Mouse (Mus musculus): ENCODE measurements at regions not wholly inside any gene's neighbourhood (a gene's known extent, or its start where the extent isn't known, plus 50 kb on each side); places are given as distances from the start of the nearest gene placed in this dataset.

- peak; percentile 60 for ATAC-seq
- Histone ChIP-seq H3K9ac (ENCODE audit: low read depth, low read length) (no peak overlapping the region), H3K4me1 (ENCODE audit: control insufficient read depth, insufficient read depth, low read depth, low read length) (peaks cover 4% of the 10 kb centered on the region; the same call in 1 of the 2 replicates), H3K9me3 (ENCODE audit: control insufficient read depth, low read length) (no peaks in the 10 kb centered on the region), H3K27ac (ENCODE audit: low read depth, low read length) (no peak overlapping the region), H3K27me3 (replicated peaks; ENCODE audit: control insufficient read depth, insufficient read depth, low read length) (no peaks in the 10 kb centered on the region), H3K36me3 (ENCODE audit: control insufficient read depth, insufficient read depth, low read length) (no peaks in the 10 kb centered on the region), H3K4me3 (ENCODE audit: low read length) (no peak overlapping the region), H3K4me2 (ENCODE audit: low read length) (0 out of 2 replicates have a peak overlapping the region, but pooled peaks have one; percentile 0)
- 54% methylated on average over 12 of the region's 12 CpGs for WGBS
Measured at GRCm38 (mm10) chr1:151100565-151101483, 81.5 kb upstream of the Gm47985 start.

GRCm38 (mm10) chr1:151101516-151101915 lies 80.8 kb upstream of the Gm47985 start:
- no peak for ATAC-seq
- Histone ChIP-seq H3K4me2 (ENCODE audit: low read length) (no peak overlapping the region), H3K9ac (ENCODE audit: low read depth, low read length) (no peak overlapping the region), H3K4me1 (ENCODE audit: control insufficient read depth, insufficient read depth, low read depth, low read length) (peaks cover 4% of the 10 kb centered on the region; the same call in 1 of the 2 replicates), H3K36me3 (ENCODE audit: control insufficient read depth, insufficient read depth, low read length) (no peaks in the 10 kb centered on the region), H3K27ac (ENCODE audit: low read depth, low read length) (no peak overlapping the region), H3K27me3 (replicated peaks; ENCODE audit: control insufficient read depth, insufficient read depth, low read length) (no peaks in the 10 kb centered on the region), H3K4me3 (ENCODE audit: low read length) (no peak overlapping the region), H3K9me3 (ENCODE audit: control insufficient read depth, low read length) (no peaks in the 10 kb centered on the region)
- 87% methylated on average over 1 of the region's 1 CpGs for WGBS

GRCm38 (mm10) chr1:151102061-151102460 lies 80.3 kb upstream of the Gm47985 start:
- 78% methylated on average over 3 of the region's 3 CpGs for WGBS
- Histone ChIP-seq H3K36me3 (ENCODE audit: control insufficient read depth, insufficient read depth, low read length) (no peaks in the 10 kb centered on the region), H3K4me2 (ENCODE audit: low read length) (no peak overlapping the region), H3K4me1 (ENCODE audit: control insufficient read depth, insufficient read depth, low read depth, low read length) (peaks cover 4% of the 10 kb centered on the region; the same call in 1 of the 2 replicates), H3K27me3 (replicated peaks; ENCODE audit: control insufficient read depth, insufficient read depth, low read length) (no peaks in the 10 kb centered on the region), H3K9me3 (ENCODE audit: control insufficient read depth, low read length) (no peaks in the 10 kb centered on the region), H3K27ac (ENCODE audit: low read depth, low read length) (no peak overlapping the region), H3K9ac (ENCODE audit: low read depth, low read length) (no peak overlapping the region), H3K4me3 (ENCODE audit: low read length) (no peak overlapping the region)
- ATAC-seq, result no peak

DNA sequence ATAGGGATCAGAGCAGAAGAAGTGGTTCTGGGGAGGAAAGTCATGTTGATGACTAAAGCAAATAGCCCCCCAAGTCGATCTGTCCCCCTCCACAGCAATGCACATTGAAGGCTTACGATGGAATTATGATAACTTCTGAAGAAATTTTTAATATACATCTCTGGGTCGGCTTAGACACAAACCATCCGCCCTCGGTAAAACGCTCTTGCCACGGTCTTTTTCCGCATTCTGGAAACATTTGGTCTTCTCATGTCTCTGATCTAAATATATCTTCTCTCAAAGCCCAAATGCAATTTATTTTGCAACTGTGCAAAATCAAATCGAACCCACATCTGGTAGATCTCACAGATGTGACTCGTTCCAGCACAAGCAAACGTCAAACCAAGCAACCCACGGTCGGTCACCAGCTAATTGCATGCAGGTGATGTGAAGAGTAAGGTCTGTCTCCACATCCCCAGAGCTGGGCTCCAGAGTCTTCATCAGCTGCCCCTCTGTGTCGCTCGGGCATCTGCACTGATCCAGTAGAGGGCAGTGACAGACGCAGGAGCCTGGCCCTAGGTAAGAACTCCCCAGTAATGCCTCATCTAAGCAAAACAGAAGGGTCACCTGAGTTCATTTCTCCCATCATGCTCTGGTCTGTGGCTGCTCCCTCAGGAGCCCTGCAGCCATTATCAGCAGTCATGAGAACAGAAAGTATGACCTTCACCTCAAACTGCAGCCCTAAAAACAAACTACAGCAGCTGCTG lies 79.5 kb upstream of the Gm47985 start:
- Histone ChIP-seq H3K9ac (ENCODE audit: low read depth, low read length) (no peak overlapping the region), H3K4me2 (ENCODE audit: low read length) (no peak overlapping the region), H3K4me1 (ENCODE audit: control insufficient read depth, insufficient read depth, low read depth, low read length) (peaks cover 4% of the 10 kb centered on the region; the same call in 1 of the 2 replicates), H3K9me3 (ENCODE audit: control insufficient read depth, low read length) (no peaks in the 10 kb centered on the region), H3K27me3 (replicated peaks; ENCODE audit: control insufficient read depth, insufficient read depth, low read length) (no peaks in the 10 kb centered on the region), H3K36me3 (ENCODE audit: control insufficient read depth, insufficient read depth, low read length) (no peaks in the 10 kb centered on the region), H3K4me3 (ENCODE audit: low read length) (no peak overlapping the region), H3K27ac (ENCODE audit: low read depth, low read length) (no peak overlapping the region)
- 86% methylated on average over 16 of the region's 16 CpGs for WGBS
- no peak for ATAC-seq

GRCm38 (mm10) chr1:151103522-151104037 lies 78.8 kb upstream of the Gm47985 start:
- WGBS, result 56% methylated on average over 6 of the region's 6 CpGs
- Histone ChIP-seq H3K9ac (ENCODE audit: low read depth, low read length) (no peak overlapping the region), H3K4me2 (ENCODE audit: low read length) (no peak overlapping the region), H3K27me3 (replicated peaks; ENCODE audit: control insufficient read depth, insufficient read depth, low read length) (no peaks in the 10 kb centered on the region), H3K4me3 (ENCODE audit: low read length) (no peak overlapping the region), H3K4me1 (ENCODE audit: control insufficient read depth, insufficient read depth, low read depth, low read length) (peaks cover 4% of the 10 kb centered on the region; the same call in 1 of the 2 replicates), H3K27ac (ENCODE audit: low read depth, low read length) (no peak overlapping the region), H3K36me3 (ENCODE audit: control insufficient read depth, insufficient read depth, low read length) (no peaks in the 10 kb centered on the region), H3K9me3 (ENCODE audit: control insufficient read depth, low read length) (no peaks in the 10 kb centered on the region)
- peak; percentile 65 for ATAC-seq

- Histone ChIP-seq H3K4me3 (ENCODE audit: low read length) (no peak overlapping the region), H3K27ac (ENCODE audit: low read depth, low read length) (no peak overlapping the region), H3K4me2 (ENCODE audit: low read length) (no peak overlapping the region), H3K36me3 (ENCODE audit: control insufficient read depth, insufficient read depth, low read length) (no peaks in the 10 kb centered on the region), H3K4me1 (ENCODE audit: control insufficient read depth, insufficient read depth, low read depth, low read length) (peaks cover 4% of the 10 kb centered on the region; the same call in 1 of the 2 replicates), H3K27me3 (replicated peaks; ENCODE audit: control insufficient read depth, insufficient read depth, low read length) (no peaks in the 10 kb centered on the region), H3K9ac (ENCODE audit: low read depth, low read length) (no peak overlapping the region), H3K9me3 (ENCODE audit: control insufficient read depth, low read length) (no peaks in the 10 kb centered on the region)
- ATAC-seq, result no peak
- 90% methylated on average over 5 of the region's 5 CpGs for WGBS
Measured at GRCm38 (mm10) chr1:151104346-151104745, 78.0 kb upstream of the Gm47985 start.

DNA sequence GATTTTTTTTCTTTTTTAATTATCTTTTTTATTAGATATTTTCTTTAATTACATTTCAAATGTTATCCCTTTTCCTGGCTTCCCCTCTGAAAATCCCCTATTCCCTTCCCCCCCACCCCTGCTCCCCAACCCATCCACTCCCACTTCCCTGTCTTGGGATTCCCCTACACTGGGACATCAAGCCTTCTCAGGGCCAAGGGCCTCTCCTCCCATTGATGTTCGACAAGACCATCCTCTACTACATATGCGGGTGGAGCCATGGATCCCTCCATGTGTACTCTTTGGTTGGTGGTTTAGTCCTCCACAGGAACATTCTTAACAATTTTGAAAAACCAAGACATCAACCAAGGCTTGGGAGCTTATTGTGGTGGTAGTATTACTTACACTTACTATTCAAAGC lies 77.5 kb upstream of the Gm47985 start:
- no peaks in the 10 kb centered on the region for H3K9me3 ChIP-seq (ENCODE audit: control insufficient read depth, low read length)
- H3K4me1 ChIP-seq (ENCODE audit: control insufficient read depth, insufficient read depth, low read depth, low read length), result peaks cover 4% of the 10 kb centered on the region; the same call in 1 of the 2 replicates
- H3K9ac ChIP-seq (ENCODE audit: low read depth, low read length), result no peak overlapping the region
- no peak overlapping the region for H3K27ac ChIP-seq (ENCODE audit: low read depth, low read length)
- WGBS, result 95% methylated on average over 2 of the region's 2 CpGs
- H3K36me3 ChIP-seq (ENCODE audit: control insufficient read depth, insufficient read depth, low read length), result no peaks in the 10 kb centered on the region
- no peak for ATAC-seq
- H3K4me2 ChIP-seq (ENCODE audit: low read length), result no peak overlapping the region
- no peaks in the 10 kb centered on the region; the same call in 1 of the 2 replicates for H3K27me3 ChIP-seq (replicated peaks; ENCODE audit: control insufficient read depth, insufficient read depth, low read length)
- H3K4me3 ChIP-seq (ENCODE audit: low read length), result no peak overlapping the region

GRCm38 (mm10) chr1:151105251-151105650 lies 77.1 kb upstream of the Gm47985 start:
- H3K4me2 ChIP-seq (ENCODE audit: low read length), result no peak overlapping the region
- 68% methylated on average over 3 of the region's 3 CpGs for WGBS
- ATAC-seq, result no peak
- H3K36me3 ChIP-seq (ENCODE audit: control insufficient read depth, insufficient read depth, low read length), result no peaks in the 10 kb centered on the region
- no peak overlapping the region for H3K27ac ChIP-seq (ENCODE audit: low read depth, low read length)
- H3K27me3 ChIP-seq (replicated peaks; ENCODE audit: control insufficient read depth, insufficient read depth, low read length), result no peaks in the 10 kb centered on the region; the same call in 1 of the 2 replicates
- no peak overlapping the region for H3K4me3 ChIP-seq (ENCODE audit: low read length)
- no peak overlapping the region for H3K9ac ChIP-seq (ENCODE audit: low read depth, low read length)
- peaks cover 4% of the 10 kb centered on the region; the same call in 1 of the 2 replicates for H3K4me1 ChIP-seq (ENCODE audit: control insufficient read depth, insufficient read depth, low read depth, low read length)
- H3K9me3 ChIP-seq (ENCODE audit: control insufficient read depth, low read length), result no peaks in the 10 kb centered on the region

DNA sequence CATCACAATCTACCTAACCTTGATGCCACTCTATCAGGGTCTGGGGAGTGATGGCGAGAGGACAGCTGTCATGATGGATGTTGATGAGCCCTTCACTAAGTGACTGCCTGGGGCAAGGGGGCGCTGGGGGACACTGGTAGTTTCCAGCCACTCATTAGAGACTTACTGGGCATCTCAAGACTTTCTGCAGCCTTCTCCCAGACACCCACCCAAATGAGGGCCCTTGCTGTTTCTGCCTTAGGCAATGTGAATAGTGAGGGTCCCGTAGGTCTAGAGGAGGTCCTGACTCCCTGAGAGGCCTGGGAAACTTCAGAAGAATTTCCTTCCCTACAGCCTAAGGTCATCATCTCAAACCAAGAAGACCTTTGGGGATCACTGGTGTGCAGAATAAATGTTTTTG lies 74.9 kb upstream of the Gm47985 start:
- H3K9me3 ChIP-seq (ENCODE audit: control insufficient read depth, low read length), result no peaks in the 10 kb centered on the region
- H3K9ac ChIP-seq (ENCODE audit: low read depth, low read length), result no peak overlapping the region
- H3K27ac ChIP-seq (ENCODE audit: low read depth, low read length), result no peak overlapping the region
- H3K27me3 ChIP-seq (replicated peaks; ENCODE audit: control insufficient read depth, insufficient read depth, low read length), result no peaks in the 10 kb centered on the region; the same call in 1 of the 2 replicates
- 91% methylated on average over 3 of the region's 3 CpGs for WGBS
- peaks cover 4% of the 10 kb centered on the region; the same call in 1 of the 2 replicates for H3K4me1 ChIP-seq (ENCODE audit: control insufficient read depth, insufficient read depth, low read depth, low read length)
- ATAC-seq, result no peak
- H3K4me3 ChIP-seq (ENCODE audit: low read length), result no peak overlapping the region
- H3K36me3 ChIP-seq (ENCODE audit: control insufficient read depth, insufficient read depth, low read length), result no peaks in the 10 kb centered on the region
- no peak overlapping the region for H3K4me2 ChIP-seq (ENCODE audit: low read length)
